Mouse (Mus musculus) hindbrain, embryonic 12.5 days (tissue): Measurements from ENCODE around the gene Gabbr1. TPM values are rescaled to one million over a fixed set of nuclear protein-coding genes. Genes with fewer than 3 reads are reported as not detected.
A peak's percentile ranks its signal among the peaks of the same experiment; 100 is the strongest.

ENCODE experiments used
- ATAC-seq: fragments of 200-750 bp; cut with Nextera tagmentation; 2 replicates; pipeline ENCODE4 v1.8.0; 2017; ENCODE audit warnings: moderate TSS enrichment; ENCODE audit not compliant: low FRiP score
- H3K27ac ChIP-seq: fragments of 300-500 bp; sonication (generic); 2 replicates; pipeline ENCODE4 v1.5.1; 2016; ENCODE audit warnings: mild to moderate bottlenecking
- H3K27me3 ChIP-seq: fragments of 300-500 bp; sonication (generic); 2 replicates; pipeline ENCODE4 v1.6.1; 2016; ENCODE audit warnings: mild to moderate bottlenecking
- H3K36me3 ChIP-seq: fragments of 300-500 bp; sonication (generic); 2 replicates; pipeline ENCODE4 v1.6.1; 2016; ENCODE audit warnings: mild to moderate bottlenecking
- H3K4me1 ChIP-seq: fragments of 300-500 bp; sonication (generic); 2 replicates; pipeline ENCODE4 v1.6.1; 2016
- H3K4me2 ChIP-seq: fragments of 300-500 bp; sonication (generic); replicated peaks from 2 replicates; pipeline ENCODE4 v1.6.1; 2016; ENCODE audit warnings: mild to moderate bottlenecking
- H3K4me3 ChIP-seq: fragments of 300-500 bp; sonication (generic); 2 replicates; pipeline ENCODE4 v1.5.1; 2016; ENCODE audit warnings: mild to moderate bottlenecking
- H3K9ac ChIP-seq: fragments of 300-500 bp; sonication (generic); 2 replicates; pipeline ENCODE4 v1.6.1; 2016; ENCODE audit warnings: mild to moderate bottlenecking, moderate library complexity
- H3K9me3 ChIP-seq: fragments of 300-500 bp; sonication (generic); replicated peaks from 2 replicates; pipeline ENCODE4 v1.6.1; 2016; ENCODE audit warnings: mild to moderate bottlenecking
- WGBS: fragments of 180-500 bp; shearing (Covaris S2); methylation state at CpG from one replicate; pipeline ENCODE4 v1.1.7; 2016; 5-methylcytosine and 5-hydroxymethylcytosine counted together
- polyA plus RNA-seq: library from polyadenylated mRNA; unstranded; fragments of >200 nt; fragmentation: Nextera tagmentation; extraction: Ambion mirVana; gene quantifications from 2 replicates; pipeline ENCODE4 v1.2.1, GENCODE M21; 2016

Gabbr1 gene
- polyA plus RNA-seq, 1 experiment from 2014 or later, result 42.1 TPM

GRCm38 (mm10) chr17:37063686-37064495 is 18.1 kb downstream of the Gabbr1 start:
- H3K4me1 ChIP-seq, result no peaks in the 10 kb centered on the region
- WGBS, result 84% methylated on average over 11 of the region's 11 CpGs
- H3K4me2 ChIP-seq, result no peak overlapping the region
- H3K27me3 ChIP-seq, result no peaks in the 10 kb centered on the region
- H3K9me3 ChIP-seq, result no peaks in the 10 kb centered on the region
- ATAC-seq, result no peak
- no peak overlapping the region for H3K4me3 ChIP-seq
- no peak overlapping the region for H3K9ac ChIP-seq
- H3K27ac ChIP-seq, result no peak overlapping the region
- peaks cover 92% of the 10 kb centered on the region for H3K36me3 ChIP-seq

GRCm38 (mm10) chr17:37065993-37066392 is 20.2 kb downstream of the Gabbr1 start:
- Histone ChIP-seq H3K36me3 (peaks cover 96% of the 10 kb centered on the region), H3K4me1 (no peaks in the 10 kb centered on the region), H3K27me3 (no peaks in the 10 kb centered on the region), H3K9me3 (no peaks in the 10 kb centered on the region), H3K9ac (no peak overlapping the region), H3K4me3 (no peak overlapping the region), H3K4me2 (no peak overlapping the region), H3K27ac (no peak overlapping the region)
- WGBS, result 99% methylated on average over 2 of the region's 2 CpGs
- no peak for ATAC-seq

- H3K9ac ChIP-seq, result no peak overlapping the region
- H3K9me3 ChIP-seq, result no peaks in the 10 kb centered on the region
- H3K27me3 ChIP-seq, result no peaks in the 10 kb centered on the region
- H3K36me3 ChIP-seq, result peaks cover 92% of the 10 kb centered on the region
- H3K4me1 ChIP-seq, result peaks cover 7% of the 10 kb centered on the region
- H3K4me3 ChIP-seq, result no peak overlapping the region
- ATAC-seq, result no peak
- no peak overlapping the region for H3K4me2 ChIP-seq
- 85% methylated on average over 1 of the region's 1 CpGs for whole genome bisulfite sequencing
- H3K27ac ChIP-seq, result no peak overlapping the region
These were observed 22.1 kb downstream of the Gabbr1 start for GRCm38 (mm10) chr17:37067861-37068260.

GRCm38 (mm10) chr17:37070121-37070520 is 24.4 kb downstream of the Gabbr1 start:
- H3K9me3 ChIP-seq, result no peaks in the 10 kb centered on the region
- peaks cover 92% of the 10 kb centered on the region for H3K36me3 ChIP-seq
- H3K27me3 ChIP-seq, result no peaks in the 10 kb centered on the region
- H3K9ac ChIP-seq, result no peak overlapping the region
- 83% methylated on average over 8 of the region's 8 CpGs for WGBS
- no peak overlapping the region for H3K4me2 ChIP-seq
- ATAC-seq, result no peak
- H3K4me3 ChIP-seq, result no peak overlapping the region
- no peak overlapping the region for H3K27ac ChIP-seq
- peaks cover 7% of the 10 kb centered on the region for H3K4me1 ChIP-seq

GRCm38 (mm10) chr17:37072080-37072729 is 26.4 kb downstream of the Gabbr1 start:
- Histone ChIP-seq H3K27me3 (no peaks in the 10 kb centered on the region), H3K4me2 (no peak overlapping the region), H3K4me1 (peaks cover 7% of the 10 kb centered on the region), H3K36me3 (peaks cover 93% of the 10 kb centered on the region), H3K9me3 (no peaks in the 10 kb centered on the region), H3K27ac (0 out of 2 replicates have a peak overlapping the region, but pooled peaks have one; percentile 35), H3K9ac (no peak overlapping the region), H3K4me3 (no peak overlapping the region)
- WGBS, result 52% methylated on average over 12 of the region's 12 CpGs
- ATAC-seq, result peak; percentile 52

- H3K9me3 ChIP-seq, result no peaks in the 10 kb centered on the region
- peaks cover 7% of the 10 kb centered on the region for H3K4me1 ChIP-seq
- no peak overlapping the region for H3K4me2 ChIP-seq
- peaks cover 87% of the 10 kb centered on the region for H3K36me3 ChIP-seq
- WGBS, result 35% methylated on average over 11 of the region's 11 CpGs
- ATAC-seq, result peak; percentile 48; the same call in 1 of the 2 replicates
- H3K27ac ChIP-seq, result no peak overlapping the region
- H3K27me3 ChIP-seq, result no peaks in the 10 kb centered on the region
- H3K4me3 ChIP-seq, result no peak overlapping the region
- H3K9ac ChIP-seq, result no peak overlapping the region
These were observed 27.0 kb downstream of the Gabbr1 start for GRCm38 (mm10) chr17:37072730-37073276.

- WGBS, result 87% methylated on average over 6 of the region's 6 CpGs
- Histone ChIP-seq H3K27me3 (no peaks in the 10 kb centered on the region), H3K27ac (no peak overlapping the region), H3K9me3 (no peaks in the 10 kb centered on the region), H3K4me1 (peaks cover 19% of the 10 kb centered on the region), H3K9ac (no peak overlapping the region), H3K36me3 (peaks cover 63% of the 10 kb centered on the region), H3K4me3 (no peak overlapping the region), H3K4me2 (no peak overlapping the region)
- no peak for ATAC-seq
These were observed 29.4 kb downstream of the Gabbr1 start for GRCm38 (mm10) chr17:37075181-37075580.

GRCm38 (mm10) chr17:37075766-37076165 is 30.0 kb downstream of the Gabbr1 start:
- Histone ChIP-seq H3K27me3 (no peaks in the 10 kb centered on the region), H3K9ac (no peak overlapping the region), H3K27ac (no peak overlapping the region), H3K4me3 (no peak overlapping the region), H3K4me2 (no peak overlapping the region), H3K9me3 (no peaks in the 10 kb centered on the region), H3K36me3 (peaks cover 57% of the 10 kb centered on the region), H3K4me1 (peaks cover 19% of the 10 kb centered on the region)
- ATAC-seq, result no peak
- 91% methylated on average over 2 of the region's 2 CpGs for WGBS

- H3K9ac ChIP-seq, result no peak overlapping the region
- H3K4me2 ChIP-seq, result no peak overlapping the region
- H3K9me3 ChIP-seq, result no peaks in the 10 kb centered on the region
- H3K36me3 ChIP-seq, result peaks cover 37% of the 10 kb centered on the region
- no peak overlapping the region for H3K4me3 ChIP-seq
- no peak for ATAC-seq
- H3K27me3 ChIP-seq, result no peaks in the 10 kb centered on the region
- no peak overlapping the region for H3K27ac ChIP-seq
- H3K4me1 ChIP-seq, result peaks cover 12% of the 10 kb centered on the region
- WGBS, result 15% methylated on average over 1 of the region's 1 CpGs
These were observed 32.4 kb downstream of the Gabbr1 start for GRCm38 (mm10) chr17:37078193-37078592.

GRCm38 (mm10) chr17:37078990-37079389 is 33.2 kb downstream of the Gabbr1 start:
- no peaks in the 10 kb centered on the region for H3K27me3 ChIP-seq
- ATAC-seq, result peak; percentile 45; the same call in 1 of the 2 replicates
- peak overlapping the region; percentile 19; the same call in 1 of the 2 replicates for H3K4me2 ChIP-seq
- H3K9me3 ChIP-seq, result no peaks in the 10 kb centered on the region
- H3K4me1 ChIP-seq, result peaks cover 12% of the 10 kb centered on the region
- H3K9ac ChIP-seq, result no peak overlapping the region; the same call in 1 of the 2 replicates
- H3K4me3 ChIP-seq, result no peak overlapping the region
- WGBS, result 4% methylated on average over 2 of the region's 2 CpGs
- H3K27ac ChIP-seq, result no peak overlapping the region
- H3K36me3 ChIP-seq, result peaks cover 30% of the 10 kb centered on the region

- no peak overlapping the region for H3K4me3 ChIP-seq
- H3K27ac ChIP-seq, result no peak overlapping the region
- peaks cover 19% of the 10 kb centered on the region for H3K36me3 ChIP-seq
- H3K4me1 ChIP-seq, result peaks cover 12% of the 10 kb centered on the region
- no peak overlapping the region for H3K9ac ChIP-seq
- H3K4me2 ChIP-seq, result no peak overlapping the region
- no peaks in the 10 kb centered on the region for H3K9me3 ChIP-seq
- WGBS, result 18% methylated on average over 5 of the region's 5 CpGs
- no peaks in the 10 kb centered on the region for H3K27me3 ChIP-seq
- no peak for ATAC-seq
These were observed 34.4 kb downstream of the Gabbr1 start for GRCm38 (mm10) chr17:37080119-37080518.

- WGBS, result 87% methylated on average over 4 of the region's 4 CpGs
- Histone ChIP-seq H3K9ac (no peak overlapping the region), H3K27me3 (no peaks in the 10 kb centered on the region), H3K4me2 (no peak overlapping the region), H3K4me3 (no peak overlapping the region), H3K36me3 (peaks cover 3% of the 10 kb centered on the region; the same call in 1 of the 2 replicates), H3K9me3 (no peaks in the 10 kb centered on the region), H3K27ac (no peak overlapping the region), H3K4me1 (peaks cover 12% of the 10 kb centered on the region)
- no peak for ATAC-seq
These were observed 35.9 kb downstream of the Gabbr1 start for GRCm38 (mm10) chr17:37081659-37082058.
